Mouse (Mus musculus): Measurements from ENCODE around the gene Cpsf2.

Gene Cpsf2

DNA sequence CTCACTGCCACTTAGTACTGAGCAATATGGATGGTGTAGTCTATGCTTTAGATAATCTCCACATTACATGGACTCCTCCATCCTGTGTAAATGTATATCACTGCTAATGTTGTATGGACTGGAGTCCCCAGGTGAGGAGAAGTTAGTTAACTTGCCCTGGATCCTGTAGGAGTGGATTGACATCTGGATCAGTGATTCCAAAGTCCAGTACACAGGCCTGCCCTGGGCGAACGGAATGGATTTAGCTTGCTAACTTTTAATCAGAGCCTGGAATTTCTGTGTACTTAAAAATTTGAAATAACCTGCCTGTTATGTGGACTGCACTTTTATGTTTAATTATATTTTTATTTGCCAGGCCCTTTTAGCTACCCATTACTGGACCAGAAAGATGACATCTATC lies 5.8 kb downstream of the Cpsf2 start:
- DNase-seq = no peak

DNA sequence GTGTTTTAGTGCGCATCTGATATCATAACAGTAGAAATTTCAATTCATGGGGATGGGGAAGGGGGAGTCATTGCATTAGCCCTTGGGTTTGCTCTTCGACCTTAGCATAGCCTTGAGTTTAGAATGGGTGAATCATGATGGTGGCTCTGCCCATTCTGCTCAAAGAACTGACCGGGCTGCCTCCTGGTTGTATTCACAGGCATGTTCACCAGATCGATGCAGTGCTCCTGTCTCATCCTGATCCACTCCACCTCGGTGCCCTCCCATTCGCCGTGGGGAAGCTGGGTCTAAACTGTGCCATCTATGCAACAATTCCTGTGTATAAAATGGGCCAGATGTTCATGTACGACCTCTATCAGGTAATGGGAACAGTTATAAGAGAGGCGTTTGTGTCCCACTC lies 7.2 kb downstream of the Cpsf2 start:
- no peak for DNase-seq

DNA sequence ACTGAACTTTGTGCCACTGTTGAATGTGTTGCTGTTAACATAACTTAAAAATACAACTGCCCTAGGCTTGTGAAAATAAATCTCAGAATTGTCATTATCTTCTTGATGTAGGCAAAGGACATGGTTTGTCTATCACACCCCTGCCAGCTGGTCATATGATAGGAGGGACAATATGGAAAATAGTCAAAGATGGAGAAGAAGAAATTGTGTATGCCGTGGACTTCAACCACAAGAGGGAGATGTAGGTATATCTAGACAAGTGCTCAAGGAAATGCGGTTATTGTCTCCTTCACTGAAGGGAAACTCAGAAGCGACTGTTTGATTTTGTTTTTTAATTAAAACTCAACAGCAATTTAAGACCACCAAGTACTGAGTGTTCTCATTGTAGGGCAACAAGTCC lies 9.3 kb downstream of the Cpsf2 start:
- DNase-seq = no peak

DNA sequence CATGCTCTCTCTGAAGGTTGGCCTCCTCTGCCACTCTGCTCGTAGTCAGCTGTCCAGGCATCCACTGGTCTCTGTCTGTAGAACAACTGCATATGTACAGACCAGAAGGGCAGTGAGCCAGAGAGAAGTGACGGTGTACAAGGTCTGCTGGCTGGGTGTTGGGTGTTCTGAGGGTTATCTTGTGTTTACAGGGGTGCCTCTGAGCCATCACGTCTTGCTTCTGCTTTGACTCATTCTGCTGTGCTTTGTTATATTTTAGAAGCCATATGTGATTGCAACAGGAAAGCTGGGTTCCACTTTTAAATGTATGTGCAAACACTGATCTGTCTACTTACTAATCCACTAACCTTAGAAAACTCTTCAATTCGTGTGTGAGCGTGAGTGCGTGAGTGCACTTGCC lies 11.9 kb downstream of the Cpsf2 start:
- DNase-seq = no peak

DNA sequence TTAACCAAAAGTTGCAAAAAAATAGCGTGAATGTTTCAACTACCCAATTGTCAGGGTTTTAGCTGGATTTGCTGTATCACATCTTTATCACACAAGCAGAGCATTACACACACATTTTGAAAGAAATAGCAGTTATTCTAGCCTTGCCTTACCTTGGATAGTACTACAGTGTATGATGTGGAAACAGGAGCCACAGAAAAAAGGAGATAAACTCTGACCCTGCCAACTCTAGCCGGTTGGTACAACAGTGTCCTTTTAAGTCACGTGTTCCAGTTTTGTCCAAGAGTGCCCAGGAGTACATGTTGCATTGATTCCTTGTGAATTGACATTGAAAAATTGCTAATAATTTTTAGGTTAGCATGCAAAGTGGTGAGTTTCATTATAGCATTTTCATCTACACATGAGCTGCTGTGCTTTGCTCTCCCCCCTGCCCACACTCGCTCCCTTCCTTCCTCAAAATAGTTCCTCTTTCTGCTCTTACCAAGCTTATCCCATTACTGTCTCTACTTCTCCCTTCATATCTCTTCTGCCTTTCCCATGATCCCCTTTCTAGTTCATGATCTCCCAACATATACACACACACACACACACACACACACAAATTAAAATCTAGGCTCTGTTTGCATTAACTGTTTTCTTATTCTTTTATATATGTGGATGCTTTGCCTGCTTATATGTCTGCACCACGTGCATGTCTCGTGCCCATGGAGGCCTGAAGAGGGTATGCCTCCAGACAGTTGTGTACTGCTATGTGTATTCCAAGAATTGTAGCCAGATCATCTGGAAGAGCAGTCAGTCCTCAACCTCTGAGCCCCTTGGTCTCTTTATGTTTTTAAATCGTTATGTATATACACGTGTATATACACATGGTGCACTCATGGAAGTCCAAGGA lies 19.0 kb downstream of the Cpsf2 start:
- no peak for DNase-seq

DNA sequence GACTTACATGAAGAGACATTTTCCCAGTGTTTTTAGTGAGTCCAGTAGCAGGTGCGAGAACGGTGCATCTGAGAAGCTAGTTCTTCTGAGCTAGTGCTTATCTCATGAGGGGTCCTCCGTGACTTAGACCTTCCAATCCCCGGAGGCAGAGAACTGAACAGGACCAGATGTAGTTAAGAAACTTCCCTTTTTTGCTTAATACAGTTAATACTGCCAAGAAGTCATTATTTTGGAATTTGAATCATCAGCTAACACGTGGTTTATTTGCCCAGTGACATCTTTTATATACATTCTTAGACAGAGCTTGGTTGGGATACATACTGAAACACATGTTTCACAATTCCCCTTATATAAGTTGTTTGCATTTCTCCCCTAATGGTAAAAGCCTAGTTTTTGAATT lies 23.1 kb downstream of the Cpsf2 start:
- DNase-seq = no peak

DNA sequence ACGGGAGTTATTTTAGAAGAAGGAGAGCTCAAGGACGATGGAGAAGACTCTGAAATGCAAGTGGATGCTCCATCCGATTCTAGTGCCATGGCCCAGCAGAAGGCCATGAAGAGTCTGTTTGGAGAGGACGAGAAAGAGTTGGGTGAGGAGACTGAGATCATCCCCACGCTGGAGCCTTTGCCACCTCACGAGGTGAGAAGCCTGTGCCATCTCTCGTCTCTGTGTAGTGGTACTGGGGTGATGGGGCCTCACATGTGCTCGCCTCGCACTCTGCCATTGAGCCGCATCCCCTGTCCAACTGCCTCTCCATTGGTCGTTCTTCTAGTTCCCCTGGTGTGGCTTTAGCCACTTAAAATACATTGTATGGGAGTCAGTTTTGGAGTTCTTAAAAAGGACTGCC lies 25.0 kb downstream of the Cpsf2 start:
- no peak for DNase-seq

DNA sequence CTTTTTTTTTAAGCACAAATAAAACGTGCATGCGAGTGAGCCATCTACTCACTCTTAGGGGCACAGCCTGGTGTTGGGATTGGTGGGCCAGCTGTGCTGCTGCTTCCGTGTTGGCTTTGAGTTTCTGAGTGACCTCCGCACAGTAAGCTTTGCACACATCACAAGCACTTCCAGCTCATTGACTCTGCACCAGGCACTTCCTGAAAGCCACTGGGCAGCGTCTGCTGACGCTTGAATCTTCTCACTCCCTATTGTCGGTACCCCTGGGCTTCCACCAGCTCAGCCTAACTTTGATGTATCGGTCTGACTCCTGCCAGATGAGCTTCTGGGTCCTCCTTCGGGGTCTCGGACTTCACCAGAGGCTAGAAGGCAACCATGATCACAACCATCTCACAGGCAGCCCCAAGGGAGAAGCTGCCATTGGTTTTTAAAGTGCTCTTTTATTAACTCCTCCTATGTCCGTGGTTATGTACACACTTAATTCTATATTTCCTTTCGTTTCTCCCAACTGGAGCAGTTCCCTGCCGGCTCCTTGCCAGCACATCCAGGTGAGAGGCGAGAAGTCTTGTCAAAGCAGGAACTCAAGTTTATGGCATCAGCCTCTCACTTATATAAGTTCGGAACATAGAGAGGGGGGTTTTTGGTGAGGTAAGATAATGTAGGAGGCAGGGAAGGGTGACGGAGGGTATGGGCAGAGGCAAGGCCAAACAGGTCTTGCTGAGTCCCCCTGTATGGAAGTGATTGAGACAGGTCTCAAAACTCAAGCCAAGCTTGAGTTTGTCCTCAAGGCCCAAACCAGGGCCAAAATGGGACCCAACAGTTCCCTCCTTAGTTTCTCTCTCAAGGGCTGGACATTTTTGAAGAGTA lies 32.6 kb downstream of the Cpsf2 start:
- no peak for DNase-seq

DNA sequence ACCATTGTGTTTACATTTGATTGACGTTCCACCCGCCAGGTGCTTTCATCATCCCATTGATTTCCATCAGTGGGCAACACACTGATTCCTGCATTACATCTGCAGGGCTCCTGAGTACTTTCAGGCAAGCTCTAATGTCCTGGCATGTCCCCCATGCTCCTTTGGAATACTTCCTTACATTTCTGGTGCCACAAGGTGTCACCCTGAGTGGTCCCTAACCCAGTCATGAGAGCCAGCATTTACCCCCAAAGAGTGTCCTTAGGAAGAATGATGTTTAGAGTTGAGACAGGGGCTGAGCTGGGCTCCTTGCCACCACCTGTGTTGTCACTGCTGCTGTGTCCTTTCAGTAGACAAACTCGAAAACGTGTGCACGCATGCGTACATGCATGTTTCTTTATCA lies 33.8 kb downstream of the Cpsf2 start:
- DNase-seq = no peak

DNA sequence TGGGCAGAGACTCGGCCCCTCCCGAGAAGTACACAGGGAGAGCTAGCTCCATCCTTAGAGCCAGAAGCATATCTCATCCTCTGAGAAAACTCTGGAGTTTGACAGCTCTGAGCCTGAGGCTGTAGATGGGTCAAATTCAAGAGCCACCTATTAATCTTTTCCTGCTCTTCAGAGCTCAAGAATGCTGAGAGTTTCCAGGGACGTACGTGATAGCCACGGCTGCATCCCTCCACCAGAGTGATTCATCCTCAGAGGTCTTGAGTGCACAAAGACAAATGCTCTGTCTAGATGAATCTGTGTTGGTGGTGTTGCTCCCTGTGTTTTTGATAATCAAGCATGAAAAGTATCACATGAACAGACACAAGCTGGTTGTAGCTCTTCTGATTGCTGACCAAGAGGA lies 38.6 kb downstream of the Cpsf2 start:
- DNase-seq = no peak

DNA sequence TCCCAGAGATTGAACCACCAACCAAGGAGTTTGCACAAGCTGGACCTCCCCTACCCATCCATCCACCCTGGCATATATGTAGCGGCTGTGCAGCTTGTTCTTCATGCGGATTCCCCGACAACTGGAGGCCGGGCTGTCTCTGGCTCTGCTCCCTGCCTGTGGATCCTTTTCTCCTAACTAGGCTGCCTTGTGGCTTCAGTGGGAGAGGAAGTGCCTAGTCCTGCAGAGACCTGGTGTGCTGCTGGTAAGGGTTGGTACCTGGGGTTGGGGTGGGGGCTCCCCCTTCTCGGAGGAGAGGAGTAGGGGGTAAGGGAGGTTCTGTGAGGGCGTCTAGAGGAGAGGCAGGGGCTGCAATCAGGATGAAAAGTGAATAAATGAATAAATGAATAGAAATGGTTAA lies 39.3 kb downstream of the Cpsf2 start:
- no peak for DNase-seq

DNA sequence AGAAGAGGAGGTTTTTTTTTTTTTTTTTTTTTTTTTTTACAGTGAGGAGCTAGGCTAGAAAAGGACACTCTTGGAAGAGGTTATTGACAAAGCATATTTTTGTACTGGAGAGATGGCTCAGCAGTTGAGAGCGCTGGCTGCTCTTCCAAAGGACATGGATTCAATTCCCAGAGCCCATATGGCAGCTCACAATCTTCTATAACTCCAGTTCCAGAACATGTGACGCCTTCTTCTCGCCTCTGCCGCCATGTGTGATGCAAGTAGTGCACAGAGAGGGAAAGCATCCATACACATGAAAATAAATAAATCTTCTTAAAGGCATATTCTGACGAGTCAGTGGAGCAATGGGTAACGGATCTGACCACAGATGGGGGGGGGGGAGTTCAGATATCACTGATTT lies 46.1 kb downstream of the Cpsf2 start:
- no peak for DNase-seq

DNA sequence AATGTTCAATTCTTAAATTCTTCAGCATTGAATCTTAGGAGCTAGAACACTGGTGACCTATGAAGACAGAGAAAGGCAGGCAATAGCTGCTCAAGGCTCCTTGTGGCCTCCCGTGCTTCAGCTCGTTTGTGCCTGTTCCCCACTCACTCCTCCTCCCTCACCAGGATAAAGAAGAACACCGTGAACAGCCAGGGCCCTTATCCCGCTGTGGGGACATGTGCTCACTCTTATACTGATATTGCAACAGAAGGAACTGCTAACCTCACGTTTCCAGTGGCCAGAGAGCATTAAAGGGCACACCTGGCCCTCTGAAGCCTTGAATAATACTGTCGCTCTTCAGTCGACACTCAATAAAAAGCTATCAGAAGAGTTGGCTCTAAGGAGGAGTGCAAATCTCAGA lies 53.4 kb downstream of the Cpsf2 start:
- no peak for DNase-seq

DNA sequence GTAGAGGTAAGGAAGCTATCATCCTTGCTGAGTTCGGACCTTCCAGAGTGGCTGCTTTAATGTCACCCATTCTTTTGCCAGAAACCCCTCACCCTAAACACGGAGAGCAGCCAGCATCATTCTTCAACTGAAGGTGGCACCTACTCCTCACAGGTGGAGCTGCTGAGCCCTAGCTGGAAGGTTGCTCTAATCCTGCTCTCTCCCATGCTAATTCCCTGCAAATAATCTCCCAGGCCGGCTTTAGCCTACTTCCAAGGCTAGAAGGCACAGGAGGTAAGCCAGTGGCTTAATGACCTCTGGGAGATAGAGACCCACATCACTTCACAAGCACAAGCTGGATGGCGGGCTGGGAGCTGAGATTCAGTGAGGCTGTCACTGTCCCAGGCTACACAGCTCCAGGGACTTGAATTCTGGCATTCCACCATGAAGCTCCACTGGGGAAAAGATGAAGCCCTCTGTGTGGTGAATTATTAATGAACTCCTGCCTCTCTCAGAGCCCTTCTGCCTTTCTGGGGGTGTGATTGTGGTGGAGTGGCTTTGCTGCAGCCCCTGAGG lies 54.2 kb downstream of the Cpsf2 start:
- no peak for DNase-seq

DNA sequence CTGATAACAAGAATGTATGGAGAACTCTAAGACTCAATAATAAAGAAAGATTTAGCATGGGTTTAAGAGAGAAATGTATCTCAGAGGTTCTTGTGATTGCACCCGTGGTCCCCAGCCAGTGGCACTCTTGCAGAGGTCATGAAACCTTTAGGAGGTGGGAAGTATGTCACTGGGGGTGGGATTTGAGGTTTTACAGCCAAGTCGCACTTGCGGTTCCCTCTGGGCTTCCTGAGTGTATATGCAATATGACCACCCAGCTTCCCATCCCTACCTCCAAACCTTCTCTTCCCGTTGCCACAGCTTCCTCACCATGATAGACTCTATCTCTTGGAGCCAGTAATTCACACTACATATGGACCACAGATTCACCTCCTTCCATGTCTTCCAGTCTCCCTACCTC lies 59.1 kb downstream of the Cpsf2 start:
- no peak for DNase-seq

DNA sequence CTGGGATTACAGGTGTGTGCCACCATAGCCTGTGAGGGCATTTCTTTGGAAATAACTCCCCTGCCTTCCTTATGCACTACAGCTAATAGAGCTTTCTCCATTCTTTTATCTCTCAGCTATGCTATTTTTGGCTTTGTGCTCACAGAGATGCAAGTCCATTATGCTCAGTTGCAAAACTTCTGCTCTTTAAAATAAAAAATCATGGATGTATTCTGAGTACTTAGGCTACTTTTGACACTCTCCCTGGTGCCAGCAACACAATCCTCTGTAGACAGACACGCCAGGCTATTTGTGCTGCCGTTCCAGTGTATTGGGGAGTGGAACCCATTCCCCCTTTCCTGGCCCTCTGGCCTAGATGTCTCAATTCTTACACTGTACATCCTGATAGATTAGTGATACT lies 64.1 kb downstream of the Cpsf2 start:
- no peak for DNase-seq

DNA sequence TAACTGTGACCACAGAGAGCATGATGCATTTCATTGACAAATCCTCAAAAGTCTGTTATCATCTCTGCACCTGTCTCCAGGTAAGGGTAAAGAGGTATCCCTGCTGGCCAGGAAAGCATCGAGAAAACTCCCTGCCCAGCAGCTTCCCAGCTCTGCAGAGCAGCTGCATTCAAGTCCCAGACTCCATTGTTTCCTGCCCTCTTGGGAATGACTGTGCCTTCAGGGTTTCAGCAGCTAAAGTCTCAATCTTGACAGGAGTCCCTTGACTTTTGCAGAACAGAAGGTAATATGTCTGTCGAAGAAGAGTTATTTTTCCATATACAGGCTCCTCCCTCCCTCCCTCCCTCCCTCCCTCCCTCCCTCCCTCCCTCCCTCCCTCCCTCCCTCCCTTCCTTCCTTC lies 65.9 kb downstream of the Cpsf2 start:
- DNase-seq = no peak

DNA sequence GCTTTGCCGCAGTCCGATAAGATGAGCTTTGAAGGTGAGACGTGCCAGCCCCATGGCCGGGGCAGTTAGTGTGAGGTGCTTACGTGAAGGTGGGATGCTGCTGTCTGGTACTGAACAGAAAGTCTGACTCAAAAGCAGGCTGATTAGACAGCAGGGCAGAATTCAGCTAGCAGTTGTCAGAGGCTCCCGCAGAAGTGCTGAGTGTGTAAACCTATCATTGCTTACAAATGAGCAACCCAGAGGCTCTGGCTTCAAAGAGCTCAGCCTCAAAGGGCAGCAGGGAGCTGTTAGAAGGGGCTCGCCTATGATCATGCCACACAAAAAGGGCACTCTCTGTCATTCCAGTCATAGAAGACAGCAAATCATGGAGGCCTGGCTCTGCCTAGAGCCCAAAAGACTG lies 66.5 kb downstream of the Cpsf2 start:
- DNase-seq = no peak

DNA sequence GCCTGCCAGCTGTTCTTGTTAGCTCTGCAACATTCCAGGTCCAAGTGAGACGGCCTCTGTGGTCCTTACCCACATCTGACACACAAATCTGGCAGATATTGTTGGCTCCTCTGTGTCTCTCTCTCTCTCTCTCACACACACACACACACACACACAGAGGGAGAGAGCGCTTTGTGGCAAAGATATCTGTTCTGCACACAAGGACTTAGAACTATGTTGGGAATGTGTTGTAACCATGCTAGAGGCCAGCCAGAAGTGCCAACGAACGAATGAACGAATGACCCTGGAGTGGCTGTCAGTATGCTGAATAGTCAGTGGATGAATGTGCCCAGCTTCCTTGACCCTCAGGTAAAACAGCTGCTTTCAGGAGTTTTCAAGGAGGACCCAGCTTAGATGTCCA lies 68.1 kb downstream of the Cpsf2 start:
- no peak for DNase-seq

DNA sequence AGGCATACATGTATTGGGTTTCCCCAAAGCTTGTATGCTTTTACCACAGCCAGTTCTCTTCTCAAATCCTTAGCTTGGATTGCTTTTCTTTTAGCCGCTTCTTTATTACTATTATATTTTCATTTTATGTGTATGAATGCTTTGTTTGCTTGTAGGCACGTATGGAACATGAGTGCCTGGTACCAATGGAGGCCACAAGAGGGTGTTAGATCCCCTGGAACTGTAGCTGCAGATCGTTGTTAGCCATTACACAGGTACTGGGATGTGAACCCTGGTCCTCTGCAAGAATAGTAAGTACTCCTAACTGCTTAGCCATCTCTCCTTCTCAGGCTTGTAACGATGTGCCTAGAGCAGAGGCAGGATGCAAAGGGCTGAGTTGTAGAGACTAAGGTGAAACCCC lies 78.4 kb downstream of the Cpsf2 start:
- DNase-seq = no peak

DNA sequence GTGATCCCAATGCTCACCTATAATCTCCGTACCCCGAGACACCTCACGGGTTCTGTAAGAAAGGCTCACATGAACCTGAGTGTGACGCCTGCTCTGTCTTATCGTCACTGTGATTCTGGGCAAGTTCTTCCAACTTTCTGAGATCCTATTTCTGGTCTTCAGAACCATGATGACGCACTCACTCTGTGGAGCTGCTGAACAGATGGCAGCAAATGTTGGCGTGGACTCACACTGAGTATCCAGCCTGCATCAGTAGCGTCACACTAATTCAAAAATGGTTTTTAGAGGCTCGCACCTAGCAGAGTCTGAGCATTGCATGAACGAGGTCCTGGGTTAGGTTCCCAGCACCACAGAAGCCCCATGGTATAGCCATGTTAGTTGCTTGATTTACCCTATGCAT lies 80.0 kb downstream of the Cpsf2 start:
- DNase-seq = no peak
